Comparison of ENCODE assay signal across 10 mouse cellular contexts in genomic region chr6:134105514-134106201, GRCm38 (mm10).
DNase-seq lines count a peak whose midpoint lies in the region; ATAC-seq lines count a peak whose summit lies in the region.
"Had no signal": no experiment of that assay in that cellular context is flagged by ENCODE, and none has a peak within 500 bp of the region (broad histone marks: within the 10 kb centered on the region; RNA-seq: fewer than 3 reads in every experiment).

No protein-coding gene starts in this region.

- no peaks in the 10 kb centered on the region for H3K27me3 ChIP-seq in forebrain, embryonic 16.5 days (replicated peaks; ENCODE audit: control insufficient read depth, insufficient read depth, low read length)
- no peaks in the 10 kb centered on the region for H3K27me3 ChIP-seq in forebrain, embryonic 15.5 days
- H3K27me3 ChIP-seq in intestine, embryonic 15.5 days (replicated peaks), result no peaks in the 10 kb centered on the region

- no peaks in the 10 kb centered on the region for H3K36me3 ChIP-seq in forebrain, embryonic 16.5 days (ENCODE audit: control insufficient read depth, insufficient read depth)
- H3K36me3 ChIP-seq in forebrain, embryonic 15.5 days, result no peaks in the 10 kb centered on the region
- H3K36me3 ChIP-seq in intestine, embryonic 15.5 days, result no peaks in the 10 kb centered on the region

- peaks cover 12% of the 10 kb centered on the region for H3K4me1 ChIP-seq in forebrain, embryonic 16.5 days (replicated peaks; ENCODE audit: control insufficient read depth, insufficient read depth, low read length)
- H3K4me1 ChIP-seq in forebrain, embryonic 15.5 days, result peaks cover 12% of the 10 kb centered on the region
- peaks cover 26% of the 10 kb centered on the region for H3K4me1 ChIP-seq in intestine, embryonic 15.5 days (replicated peaks)

- peak; percentile 18; the same call in 1 of the 2 replicates for ATAC-seq in forebrain, embryonic 16.5 days
- no peak for ATAC-seq in forebrain, embryonic 15.5 days (replicated peaks)
- ATAC-seq in intestine, embryonic 15.5 days, result peak; percentile 22

- H3K9ac ChIP-seq in forebrain, embryonic 16.5 days (replicated peaks; ENCODE audit: low read depth, low read length), result no peak overlapping the region
- H3K9ac ChIP-seq in forebrain, embryonic 15.5 days (replicated peaks), result no peak overlapping the region
- no peak overlapping the region for H3K9ac ChIP-seq in intestine, embryonic 15.5 days

- no peak overlapping the region for H3K4me3 ChIP-seq in forebrain, embryonic 16.5 days (replicated peaks; ENCODE audit: low read length)
- no peak overlapping the region for H3K4me3 ChIP-seq in forebrain, embryonic 15.5 days
- no peak overlapping the region for H3K4me3 ChIP-seq in intestine, embryonic 15.5 days (replicated peaks)
- H3K4me3 ChIP-seq: erythroblast, embryonic 14.5 days had no signal

- H3K9me3 ChIP-seq in forebrain, embryonic 16.5 days (ENCODE audit: control insufficient read depth, low read length), result no peaks in the 10 kb centered on the region
- H3K9me3 ChIP-seq in forebrain, embryonic 15.5 days, result no peaks in the 10 kb centered on the region
- no peaks in the 10 kb centered on the region for H3K9me3 ChIP-seq in intestine, embryonic 15.5 days

- no peak overlapping the region for H3K27ac ChIP-seq in forebrain, embryonic 16.5 days (ENCODE audit: low read length)
- no peak overlapping the region for H3K27ac ChIP-seq in forebrain, embryonic 15.5 days (replicated peaks)
- 0 out of 2 replicates have a peak overlapping the region, but pooled peaks have one; percentile 10 for H3K27ac ChIP-seq in intestine, embryonic 15.5 days
- H3K27ac ChIP-seq: macrophage had no signal

- H3K4me2 ChIP-seq in forebrain, embryonic 16.5 days (ENCODE audit: low read length), result no peak overlapping the region
- no peak overlapping the region for H3K4me2 ChIP-seq in forebrain, embryonic 15.5 days (replicated peaks)
- no peak overlapping the region for H3K4me2 ChIP-seq in intestine, embryonic 15.5 days (replicated peaks)

- DNase-seq in testis, postnatal 10 days (ENCODE audit: low spot score), result peak; percentile 67
- no peak for DNase-seq in testis, postnatal 14 days (ENCODE audit: low spot score)
- DNase-seq in lung, postnatal 14 days, result peak; percentile 56
- DNase-seq in thymus, postnatal 10 days (ENCODE audit: low spot score in 2 of 2), result no peak
- no peak for DNase-seq in ovary, postnatal 14 days (ENCODE audit: low spot score)

- 37% methylated on average over 15 of the region's 15 CpGs for WGBS in forebrain, embryonic 16.5 days
- 42% methylated on average over 15 of the region's 15 CpGs for WGBS in forebrain, embryonic 15.5 days
- 49% methylated on average over 15 of the region's 15 CpGs for WGBS in intestine, embryonic 15.5 days

Comparison
In these comparisons a context has a peak if more than half of its experiments do, and no peak if none do; other contexts are left out.
1. DNase-seq: peak in testis, postnatal 10 days (single experiment) and lung, postnatal 14 days (single experiment); none in testis, postnatal 14 days (single experiment), thymus, postnatal 10 days (0 of 2) and ovary, postnatal 14 days (single experiment).